Mouse (Mus musculus): Measurements from ENCODE around the gene Rabggta.

Rabggta gene

GRCm38 (mm10) chr14:55682118-55682493 is 40.0 kb downstream of the Rabggta start:
- POLR2A ChIA-PET: interaction anchor here (0.6 to 9.8 kb wide), 57 partner anchors 9 to 1206 kb away, joined by 3 to 77 read pairs (median 4); partner anchors contain the start of genes Gmpr2 (in 4 of the 4), Nedd8 (in 4 of the 4), Dhrs1 (in 3 of the 4) and Nop9 (in 3 of the 4)
- CTCF ChIA-PET: interaction anchor here (0.6 to 4.8 kb wide), 33 partner anchors 9 to 566 kb away, joined by 3 to 45 read pairs (median 3); partner anchors contain the start of genes Gmpr2 (in 2 of the 4), Ltb4r2 (in 2 of the 4), Nedd8 (in 2 of the 4) and A730061H03Rik (in 1 of the 4)

GRCm38 (mm10) chr14:55681160-55682117 is 40.6 kb downstream of the Rabggta start, which contains the start of gene Tinf2:
Tinf2 (minus strand) TSS chr14:55681820.
- ChIA-PET CTCF (interaction anchor here (0.5 to 4.8 kb wide), 38 partner anchors 9 to 566 kb away, joined by 3 to 45 read pairs (median 3); partner anchors contain the start of genes Gmpr2 (in 3 of the 4), Nedd8 (in 3 of the 4), Ltb4r2 (in 2 of the 4) and A730061H03Rik (in 1 of the 4)), POLR2A (interaction anchor here (0.6 to 9.8 kb wide), 74 partner anchors 9 to 218 kb away, joined by 3 to 77 read pairs (median 4); partner anchors contain the start of genes Gmpr2 (in 4 of the 4), Nedd8 (in 4 of the 4), Dhrs1 (in 3 of the 4) and Nop9 (in 3 of the 4))

GRCm38 (mm10) chr14:55677615-55678014 is 44.4 kb downstream of the Rabggta start:
- ChIA-PET CTCF (no interaction called here), POLR2A (interaction anchor here in 2 of 4 experiments (0.5 to 9.8 kb wide), 4 partner anchors 15 to 123 kb away, joined by 3 to 77 read pairs (median 20); partner anchors contain the start of gene Rabggta (in 2 of the 2))

- ChIA-PET CTCF (interaction anchor here in 2 of 4 experiments (1.3 to 2.5 kb wide), 9 partner anchors 8 to 88 kb away, joined by 3 to 16 read pairs (median 8); partner anchors contain the start of genes Mdp1 (in 2 of the 2), Tinf2 (in 2 of the 2), Ltb4r2 (in 1 of the 2) and Rabggta (in 1 of the 2)), POLR2A (interaction anchor here (0.6 to 3.0 kb wide), 65 partner anchors 8 to 622 kb away, joined by 3 to 61 read pairs (median 6); partner anchors contain the start of genes Tinf2 (in 4 of the 4), Mdp1 (in 3 of the 4), Psme2 (in 3 of the 4) and Rnf31 (in 3 of the 4))
These were observed 49.4 kb downstream of the Rabggta start for GRCm38 (mm10) chr14:55672741-55673060.

GRCm38 (mm10) chr14:55671833-55672740 is 50.0 kb downstream of the Rabggta start, which contains the start of the genes Gmpr2 and Nedd8:
Gmpr2 (plus strand) TSS chr14:55671941.
Nedd8 (minus strand) TSS chr14:55672124.
- POLR2A ChIA-PET: interaction anchor here (0.6 to 3.0 kb wide), 114 partner anchors 9 to 657 kb away, joined by 3 to 61 read pairs (median 4); partner anchors contain the start of genes Mdp1 (in 4 of the 4), Rnf31 (in 4 of the 4), Tinf2 (in 4 of the 4) and A730061H03Rik (in 3 of the 4)

GRCm38 (mm10) chr14:55671486-55671832 is 50.6 kb downstream of the Rabggta start:
- POLR2A ChIA-PET: interaction anchor here (0.5 to 3.0 kb wide), 103 partner anchors 9 to 656 kb away, joined by 3 to 61 read pairs (median 4); partner anchors contain the start of genes Mdp1 (in 4 of the 4), Rnf31 (in 4 of the 4), A730061H03Rik (in 3 of the 4) and Psme2 (in 3 of the 4)

More at GRCm38 (mm10) chr14:55671833-55672740, 50.0 kb downstream of the Rabggta start, which contains the start of the genes Gmpr2 and Nedd8:
- CTCF ChIA-PET: interaction anchor here in 3 of 4 experiments (0.6 to 2.5 kb wide), 18 partner anchors 9 to 574 kb away, joined by 3 to 16 read pairs (median 4); partner anchors contain the start of genes Mdp1 (in 3 of the 3), Tinf2 (in 3 of the 3), Adcy4 (in 1 of the 3) and Ltb4r2 (in 1 of the 3)

More at GRCm38 (mm10) chr14:55671486-55671832, 50.6 kb downstream of the Rabggta start:
- CTCF ChIA-PET: interaction anchor here in 3 of 4 experiments (0.8 to 2.5 kb wide), 15 partner anchors 8 to 191 kb away, joined by 3 to 16 read pairs (median 4); partner anchors contain the start of genes Mdp1 (in 3 of the 3), Tinf2 (in 3 of the 3), Adcy4 (in 1 of the 3) and Ltb4r2 (in 1 of the 3)

Measured in embryonic stem cell, embryonic (primary cell).